Mouse (Mus musculus) kidney, postnatal 25 days (tissue): ENCODE data around the gene Sez6l.
"Not testable (repeated sequence)": the region's sequence is repeated elsewhere in the genome, so short reads cannot be mapped to it uniquely, and the experiment has no call there.

Experiments used
- DNase-seq, 2 experiments: peaks; one replicate each; pipeline ENCODE4 v3.0.0; 2021; ENCODE audit warnings: mixed read lengths in 2 of 2

Sez6l gene

GRCm38 (mm10) chr5:112431120-112431775, 145.7 kb downstream of the Sez6l start:
- peak in 1 of 2 experiments; percentile 41 for DNase-seq

- peak; percentile 45 to 66 for DNase-seq
These were observed 148.0 kb downstream of the Sez6l start for GRCm38 (mm10) chr5:112428944-112429343.

- peak; percentile 46 to 74 for DNase-seq
These were observed 149.7 kb downstream of the Sez6l start for GRCm38 (mm10) chr5:112427283-112427682.

GRCm38 (mm10) chr5:112426635-112427034, 150.3 kb downstream of the Sez6l start:
- peak in 1 of 2 experiments; percentile 16 for DNase-seq

GRCm38 (mm10) chr5:112419535-112419934, 157.4 kb downstream of the Sez6l start:
- DNase-seq: peak in 1 of 2 experiments; percentile 29

GRCm38 (mm10) chr5:112418023-112418422, 159.0 kb downstream of the Sez6l start:
- DNase-seq: no peak

GRCm38 (mm10) chr5:112416673-112417072, 160.3 kb downstream of the Sez6l start:
- DNase-seq: no peak

- DNase-seq: not testable (repeated sequence)
These were observed 164.2 kb downstream of the Sez6l start for GRCm38 (mm10) chr5:112412781-112413180.

- no peak for DNase-seq
These were observed 165.3 kb downstream of the Sez6l start for GRCm38 (mm10) chr5:112411514-112412335.

GRCm38 (mm10) chr5:112411072-112411471, 165.9 kb downstream of the Sez6l start:
- no peak for DNase-seq

- no peak for DNase-seq
These were observed 167.7 kb downstream of the Sez6l start for GRCm38 (mm10) chr5:112409274-112409673.

GRCm38 (mm10) chr5:112406017-112406416, 171.0 kb downstream of the Sez6l start:
- no peak for DNase-seq

GRCm38 (mm10) chr5:112402437-112402836, 174.5 kb downstream of the Sez6l start:
- DNase-seq: no peak

GRCm38 (mm10) chr5:112399284-112399683, 177.7 kb downstream of the Sez6l start:
- no peak for DNase-seq

- DNase-seq: no peak
These were observed 180.9 kb downstream of the Sez6l start for GRCm38 (mm10) chr5:112396066-112396465.

GRCm38 (mm10) chr5:112394779-112395443, 182.1 kb downstream of the Sez6l start, which contains the start of gene Asphd2:
Asphd2 (minus strand) TSS chr5:112394866.
- no peak for DNase-seq

GRCm38 (mm10) chr5:112394415-112394763, 182.6 kb downstream of the Sez6l start:
- DNase-seq: no peak

GRCm38 (mm10) chr5:112393741-112394414, 183.1 kb downstream of the Sez6l start:
- no peak for DNase-seq

- no peak for DNase-seq
These were observed 185.2 kb downstream of the Sez6l start for GRCm38 (mm10) chr5:112391676-112392323.

- DNase-seq: no peak
These were observed 186.0 kb downstream of the Sez6l start for GRCm38 (mm10) chr5:112391002-112391401.

- no peak for DNase-seq
These were observed 187.6 kb downstream of the Sez6l start for GRCm38 (mm10) chr5:112389352-112389751.

- DNase-seq: no peak
These were observed 191.0 kb downstream of the Sez6l start for GRCm38 (mm10) chr5:112385973-112386372.
